Mouse (Mus musculus): Measurements from ENCODE around the gene Zfp428.

- TF ChIP-seq CTCF (IDR thresholded peaks at IDR 0.05; ENCODE audit: low read depth) (no peak), EP300 (IDR thresholded peaks at IDR 0.05; ENCODE audit: low read depth) (no peak)
These were observed 19.0 kb downstream of the Zfp428 start for GRCm38 (mm10) chr7:24525686-24526420.
